Mouse (Mus musculus) heart, adult 2 months (tissue): ENCODE results near the gene Nfia.

ENCODE experiments used
- CTCF ChIP-seq: fragments of 200-600 bp; IDR thresholded peaks from 2 replicates; pipeline ENCODE4 v1.8.1; 2022; ENCODE audit warnings: antibody characterized with exemption, mild to moderate bottlenecking, moderate library complexity
- EP300 ChIP-seq: fragments of 200-500 bp; IDR thresholded peaks from 2 replicates; pipeline ENCODE4 v1.6.1; 2011; ENCODE audit warnings: low read depth, low read length, control low read depth; ENCODE audit not compliant: insufficient read depth
- POLR2A ChIP-seq: fragments of 200-500 bp; IDR thresholded peaks from 2 replicates; pipeline ENCODE4 v1.6.1; 2011; ENCODE audit warnings: mild to moderate bottlenecking, low read depth, low read length, control low read depth; ENCODE audit not compliant: insufficient read depth

GRCm38 (mm10) chr4:97865410-97865953, 92.9 kb downstream of the Nfia start:
- TF ChIP-seq CTCF (no peak), POLR2A (no peak), EP300 (no peak)
